Mouse (Mus musculus): ENCODE measurements at regions not wholly inside any gene's neighbourhood (a gene's known extent, or its start where the extent isn't known, plus 50 kb on each side); places are given as distances from the start of the nearest gene placed in this dataset.

DNA sequence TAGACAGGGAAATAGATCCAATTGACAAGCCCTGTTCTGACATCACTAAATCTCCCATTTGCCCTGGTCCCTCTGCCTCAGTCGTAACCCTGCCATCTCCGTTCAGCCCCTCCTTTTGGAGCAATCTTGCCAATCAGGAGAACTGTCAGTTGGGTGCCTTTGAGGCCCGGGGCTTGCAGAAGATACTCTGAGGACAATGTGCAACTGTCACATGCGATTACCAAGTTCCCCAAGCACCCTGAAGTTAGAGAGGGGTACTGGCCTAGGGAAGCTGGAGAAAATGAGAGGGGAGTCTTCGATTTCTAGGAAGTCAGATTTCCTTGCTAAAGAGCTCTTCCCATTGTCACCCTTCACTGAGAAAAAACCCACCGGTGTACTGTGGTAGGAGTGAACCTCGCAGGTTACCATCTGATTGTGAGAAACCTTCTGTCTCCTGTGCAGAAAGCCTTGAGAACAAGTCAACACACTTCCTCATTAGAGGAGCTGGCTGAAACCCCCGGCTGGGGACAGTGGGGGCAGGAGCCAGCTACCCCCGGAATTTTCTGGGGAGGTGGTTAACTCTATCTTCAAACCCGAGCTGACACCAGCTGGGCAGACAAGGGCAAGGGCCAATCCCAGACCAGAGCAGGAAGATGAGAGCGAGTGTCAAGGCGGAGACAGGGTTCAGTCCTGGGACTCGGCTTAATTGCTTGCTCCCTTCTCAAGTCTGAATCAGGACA lies 279.0 kb downstream of the Etnk1 start:
- TF ChIP-seq CTCF (IDR thresholded peaks at IDR 0.05; ENCODE audit: extremely low read depth, insufficient read depth, low read length) (no peak), POLR2A (IDR thresholded peaks at IDR 0.05; ENCODE audit: extremely low read depth, insufficient read depth, low read length) (no peak)

All from cortical plate, adult 2 months (tissue).